Mouse (Mus musculus) retina, embryonic 14.5 days (tissue): ENCODE data around the gene B4galnt2.

Source experiments
- DNase-seq: peaks from one replicate; pipeline ENCODE4 v3.0.0-alpha.2; 2015; ENCODE audit warnings: low spot score

Gene B4galnt2

GRCm38 (mm10) chr11:95826317-95827167 is 88.1 kb downstream of the B4galnt2 start:
- DNase-seq: no peak

GRCm38 (mm10) chr11:95825625-95826024 is 89.1 kb downstream of the B4galnt2 start:
- no peak for DNase-seq

GRCm38 (mm10) chr11:95824877-95825243 is 89.8 kb downstream of the B4galnt2 start:
- no peak for DNase-seq

GRCm38 (mm10) chr11:95824071-95824876 is 90.4 kb downstream of the B4galnt2 start, which contains the start of gene Phospho1:
Phospho1 (plus strand) TSS chr11:95824499.
- peak; percentile 91 for DNase-seq

GRCm38 (mm10) chr11:95822437-95822836 is 92.3 kb downstream of the B4galnt2 start:
- DNase-seq: no peak

- DNase-seq: no peak
These were observed 93.2 kb downstream of the B4galnt2 start for GRCm38 (mm10) chr11:95821511-95821910.

- no peak for DNase-seq
These were observed 95.6 kb downstream of the B4galnt2 start for GRCm38 (mm10) chr11:95819138-95819537.
